Mouse (Mus musculus) midbrain, embryonic 10.5 days (tissue): ENCODE results near the gene 1700016H13Rik. TPM values are rescaled to one million over a fixed set of nuclear protein-coding genes. Genes with fewer than 3 reads are reported as not detected.

Source experiments
- DNase-seq: peaks from one replicate; pipeline ENCODE4 v3.0.0-alpha.2; 2017; ENCODE audit warnings: low spot score
- H3K27ac ChIP-seq: fragments of 300-500 bp; sonication (generic); replicated peaks from 2 replicates; pipeline ENCODE4 v1.5.1; 2016; ENCODE audit warnings: mild to moderate bottlenecking
- H3K27me3 ChIP-seq: fragments of 300-500 bp; sonication (generic); 2 replicates; pipeline ENCODE4 v1.6.1; 2016; ENCODE audit warnings: low read depth, mild to moderate bottlenecking; ENCODE audit not compliant: poor library complexity, severe bottlenecking
- H3K36me3 ChIP-seq: fragments of 300-500 bp; sonication (generic); 2 replicates; pipeline ENCODE4 v1.6.1; 2016; ENCODE audit warnings: mild to moderate bottlenecking, moderate library complexity
- H3K4me1 ChIP-seq: fragments of 300-500 bp; sonication (generic); 2 replicates; pipeline ENCODE4 v1.6.1; 2016
- H3K4me3 ChIP-seq: fragments of 300-500 bp; sonication (generic); 2 replicates; pipeline ENCODE4 v1.5.1; 2016; ENCODE audit warnings: mild to moderate bottlenecking, moderate library complexity
- H3K9me3 ChIP-seq: fragments of 300-500 bp; sonication (generic); replicated peaks from 2 replicates; pipeline ENCODE4 v1.6.1; 2016; ENCODE audit warnings: mild to moderate bottlenecking
- WGBS: fragments of 180-500 bp; shearing (Covaris S2); methylation state at CpG from one replicate; pipeline ENCODE4 v1.1.7; 2016; 5-methylcytosine and 5-hydroxymethylcytosine counted together
- polyA plus RNA-seq: library from polyadenylated mRNA; unstranded; fragments of >200 nt; fragmentation: Nextera tagmentation; extraction: Ambion mirVana; gene quantifications from 2 replicates; pipeline ENCODE4 v1.2.1, GENCODE M21; 2016

Gene 1700016H13Rik
- polyA plus RNA-seq, 1 experiment from 2014 or later = 0.21 TPM

GRCm38 (mm10) chr5:103659571-103659970, 3.8 kb upstream of the 1700016H13Rik start:
- no peaks in the 10 kb centered on the region for H3K9me3 ChIP-seq
- H3K4me1 ChIP-seq = peaks cover 7% of the 10 kb centered on the region
- no peak overlapping the region for H3K4me3 ChIP-seq
- H3K27me3 ChIP-seq = peaks cover 12% of the 10 kb centered on the region
- H3K36me3 ChIP-seq = no peaks in the 10 kb centered on the region
- WGBS = 56% methylated on average over 3 of the region's 3 CpGs
- H3K27ac ChIP-seq = no peak overlapping the region
- no peak for DNase-seq

GRCm38 (mm10) chr5:103658921-103659320, 3.1 kb upstream of the 1700016H13Rik start:
- DNase-seq = no peak
- no peak overlapping the region for H3K27ac ChIP-seq
- H3K36me3 ChIP-seq = no peaks in the 10 kb centered on the region
- H3K4me3 ChIP-seq = no peak overlapping the region
- peaks cover 12% of the 10 kb centered on the region for H3K27me3 ChIP-seq
- peaks cover 7% of the 10 kb centered on the region for H3K4me1 ChIP-seq
- WGBS = 76% methylated on average over 5 of the region's 5 CpGs
- no peaks in the 10 kb centered on the region for H3K9me3 ChIP-seq

GRCm38 (mm10) chr5:103654780-103655179, 1.0 kb downstream of the 1700016H13Rik start:
- H3K27ac ChIP-seq = no peak overlapping the region
- H3K36me3 ChIP-seq = no peaks in the 10 kb centered on the region
- no peak for DNase-seq
- peaks cover 12% of the 10 kb centered on the region for H3K27me3 ChIP-seq
- H3K4me1 ChIP-seq = peaks cover 7% of the 10 kb centered on the region
- no peaks in the 10 kb centered on the region for H3K9me3 ChIP-seq
- WGBS = 84% methylated on average over 4 of the region's 4 CpGs
- H3K4me3 ChIP-seq = peak overlapping the region; percentile 60

- peaks cover 12% of the 10 kb centered on the region for H3K27me3 ChIP-seq
- no peak overlapping the region for H3K27ac ChIP-seq
- H3K36me3 ChIP-seq = no peaks in the 10 kb centered on the region
- H3K4me1 ChIP-seq = peaks cover 7% of the 10 kb centered on the region
- H3K4me3 ChIP-seq = no peak overlapping the region
- 29% methylated on average over 6 of the region's 6 CpGs for WGBS
- peak; percentile 43 for DNase-seq
- no peaks in the 10 kb centered on the region for H3K9me3 ChIP-seq
Measured at GRCm38 (mm10) chr5:103654225-103654624, 1.6 kb downstream of the 1700016H13Rik start.

- H3K4me3 ChIP-seq = no peak overlapping the region
- 82% methylated on average over 3 of the region's 3 CpGs for whole genome bisulfite sequencing
Measured at GRCm38 (mm10) chr5:103647320-103647719, 8.5 kb downstream of the 1700016H13Rik start.

GRCm38 (mm10) chr5:103644167-103644566, 11.6 kb downstream of the 1700016H13Rik start:
- Histone ChIP-seq H3K9me3 (no peaks in the 10 kb centered on the region), H3K36me3 (no peaks in the 10 kb centered on the region), H3K27ac (no peak overlapping the region), H3K4me3 (no peak overlapping the region), H3K4me1 (no peaks in the 10 kb centered on the region), H3K27me3 (no peaks in the 10 kb centered on the region)
- DNase-seq = no peak
- WGBS = 88% methylated on average over 1 of the region's 1 CpGs

More at GRCm38 (mm10) chr5:103647320-103647719, 8.5 kb downstream of the 1700016H13Rik start:
- H3K27ac ChIP-seq = no peak overlapping the region
- H3K27me3 ChIP-seq = no peaks in the 10 kb centered on the region
- no peaks in the 10 kb centered on the region for H3K36me3 ChIP-seq
- DNase-seq = no peak
- H3K9me3 ChIP-seq = no peaks in the 10 kb centered on the region
- H3K4me1 ChIP-seq = no peaks in the 10 kb centered on the region

- Histone ChIP-seq H3K36me3 (no peaks in the 10 kb centered on the region), H3K9me3 (no peaks in the 10 kb centered on the region), H3K4me1 (no peaks in the 10 kb centered on the region), H3K4me3 (no peak overlapping the region), H3K27me3 (no peaks in the 10 kb centered on the region), H3K27ac (no peak overlapping the region)
- no peak for DNase-seq
- 91% methylated on average over 2 of the region's 2 CpGs for WGBS
Measured at GRCm38 (mm10) chr5:103637162-103637561, 18.6 kb downstream of the 1700016H13Rik start.

GRCm38 (mm10) chr5:103629854-103630580, 25.8 kb downstream of the 1700016H13Rik start:
- WGBS = 88% methylated on average over 9 of the region's 9 CpGs
- no peak for DNase-seq
- H3K36me3 ChIP-seq = no peaks in the 10 kb centered on the region

GRCm38 (mm10) chr5:103629111-103629764, 26.6 kb downstream of the 1700016H13Rik start, which contains the start of gene Slc10a6:
Gene Slc10a6 (minus strand): TSS chr5:103629403.
- no peaks in the 10 kb centered on the region for H3K4me1 ChIP-seq
- H3K27me3 ChIP-seq = no peaks in the 10 kb centered on the region
- no peaks in the 10 kb centered on the region for H3K9me3 ChIP-seq
- 83% methylated on average over 17 of the region's 17 CpGs for WGBS
- no peak within 1 kb of the TSS for H3K27ac ChIP-seq
- H3K36me3 ChIP-seq = no peaks in the 10 kb centered on the region
- DNase-seq = no peak
- no peak within 1 kb of the TSS for H3K4me3 ChIP-seq

More at GRCm38 (mm10) chr5:103629854-103630580, 25.8 kb downstream of the 1700016H13Rik start:
- Histone ChIP-seq H3K4me3 (no peak overlapping the region), H3K4me1 (no peaks in the 10 kb centered on the region), H3K9me3 (no peaks in the 10 kb centered on the region), H3K27me3 (no peaks in the 10 kb centered on the region), H3K27ac (no peak overlapping the region)

GRCm38 (mm10) chr5:103628499-103628898, 27.3 kb downstream of the 1700016H13Rik start:
- WGBS = 83% methylated on average over 6 of the region's 6 CpGs

GRCm38 (mm10) chr5:103624831-103625230, 31.0 kb downstream of the 1700016H13Rik start:
- WGBS = 92% methylated on average over 5 of the region's 5 CpGs
- Histone ChIP-seq H3K27ac (no peak overlapping the region), H3K4me1 (no peaks in the 10 kb centered on the region), H3K9me3 (no peaks in the 10 kb centered on the region), H3K36me3 (no peaks in the 10 kb centered on the region), H3K27me3 (no peaks in the 10 kb centered on the region), H3K4me3 (no peak overlapping the region)
- DNase-seq = no peak

More at GRCm38 (mm10) chr5:103628499-103628898, 27.3 kb downstream of the 1700016H13Rik start:
- Histone ChIP-seq H3K36me3 (no peaks in the 10 kb centered on the region), H3K4me3 (no peak overlapping the region), H3K27me3 (no peaks in the 10 kb centered on the region), H3K4me1 (no peaks in the 10 kb centered on the region), H3K27ac (no peak overlapping the region), H3K9me3 (no peaks in the 10 kb centered on the region)
- no peak for DNase-seq

GRCm38 (mm10) chr5:103622321-103622720, 33.5 kb downstream of the 1700016H13Rik start:
- Histone ChIP-seq H3K9me3 (no peaks in the 10 kb centered on the region), H3K4me3 (no peak overlapping the region), H3K36me3 (no peaks in the 10 kb centered on the region), H3K4me1 (no peaks in the 10 kb centered on the region), H3K27me3 (no peaks in the 10 kb centered on the region), H3K27ac (no peak overlapping the region)
- 87% methylated on average over 5 of the region's 5 CpGs for WGBS
- DNase-seq = no peak
